Mouse (Mus musculus): ENCODE results near the gene Mageb16.

Mageb16 gene

DNA sequence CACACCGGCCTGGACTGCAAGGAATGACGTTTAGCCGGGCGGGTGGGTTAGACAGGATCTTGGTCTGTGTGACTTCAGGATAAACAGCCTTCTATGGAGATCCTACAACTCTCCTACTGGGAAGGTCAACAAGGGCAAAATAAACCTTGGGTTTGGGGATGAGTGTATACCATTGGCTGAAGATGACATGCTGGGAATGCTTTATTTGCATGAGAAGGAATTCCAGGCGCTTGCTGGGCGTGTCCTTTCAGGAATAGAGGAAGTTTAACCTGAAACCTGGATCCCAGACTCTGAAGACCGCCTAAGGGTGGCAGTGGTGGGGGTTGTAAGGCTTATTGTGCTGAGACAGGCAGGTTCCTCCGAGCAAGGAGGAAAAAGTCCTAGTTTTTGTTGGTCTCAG, at the start of gene Mageb16:
TSS of gene Mageb16 (minus strand) at position 25 of the 400 bp plus-strand sequence.
- no peak for DNase-seq (ENCODE audit: low read depth, low spot score)

DNA sequence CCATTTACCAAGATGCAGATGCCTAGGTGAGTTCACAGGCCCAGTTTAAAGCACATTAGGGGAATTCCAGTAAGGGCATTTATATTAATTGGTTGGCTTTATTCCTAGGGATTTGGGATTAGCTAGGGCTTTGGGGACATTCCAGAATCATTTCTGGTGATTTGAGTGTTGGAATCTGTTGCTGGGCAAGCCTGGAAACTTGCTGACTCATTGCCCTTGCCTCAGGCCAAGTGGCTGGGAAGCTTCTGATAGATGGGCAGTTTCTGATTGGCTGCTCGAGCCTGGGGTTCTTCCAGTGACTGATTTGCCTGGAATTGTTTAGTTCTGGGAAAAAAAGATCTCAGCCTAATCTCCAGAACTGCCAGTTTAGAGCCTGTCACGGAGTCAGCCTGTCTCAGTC, 20.1 kb downstream of the Mageb16 start:
- no peak for DNase-seq (ENCODE audit: low read depth, low spot score)
- no peaks in the 10 kb centered on the region for H3K36me3 ChIP-seq (ENCODE audit: control insufficient read depth, insufficient read depth, low read length, poor library complexity, severe bottlenecking)
- no peaks in the 10 kb centered on the region for H3K27me3 ChIP-seq (ENCODE audit: control insufficient read depth, insufficient read depth, low read length, poor library complexity, severe bottlenecking)

More for the DNA sequence above, at the start of gene Mageb16:
- no peaks in the 10 kb centered on the region for H3K27me3 ChIP-seq (ENCODE audit: control insufficient read depth, insufficient read depth, low read length, poor library complexity, severe bottlenecking)
- H3K36me3 ChIP-seq (ENCODE audit: control insufficient read depth, insufficient read depth, low read length, poor library complexity, severe bottlenecking) = no peaks in the 10 kb centered on the region

DNA sequence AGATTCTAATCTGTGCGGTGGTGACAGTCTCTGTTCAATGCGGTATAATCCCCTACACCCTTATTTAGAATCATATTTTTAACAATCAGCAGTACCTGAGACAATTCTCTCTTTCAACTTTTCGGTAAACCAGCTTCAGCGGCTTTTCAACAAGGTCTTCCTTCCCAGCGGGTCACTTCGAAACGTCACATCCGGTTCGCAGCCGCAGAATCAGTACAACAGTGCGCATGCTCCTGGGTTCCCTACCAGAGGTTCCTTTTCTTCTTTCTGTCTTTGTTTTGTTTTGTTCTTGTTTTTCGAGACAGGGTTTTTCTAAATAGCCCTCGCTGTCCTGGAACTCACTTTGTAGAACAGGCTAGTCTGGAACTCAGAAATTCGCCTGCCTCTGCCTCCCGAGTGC, 35.8 kb downstream of the Mageb16 start:
- no peak for DNase-seq (ENCODE audit: low read depth, low spot score)
- no peaks in the 10 kb centered on the region for H3K36me3 ChIP-seq (ENCODE audit: control insufficient read depth, insufficient read depth, low read length, poor library complexity, severe bottlenecking)
- no peaks in the 10 kb centered on the region for H3K27me3 ChIP-seq (ENCODE audit: control insufficient read depth, insufficient read depth, low read length, poor library complexity, severe bottlenecking)

GRCm38 (mm10) chrX:79606462-79606861, 64.8 kb downstream of the Mageb16 start:
- H3K36me3 ChIP-seq (ENCODE audit: control insufficient read depth, insufficient read depth, low read length, poor library complexity, severe bottlenecking) = no peaks in the 10 kb centered on the region
- no peak for DNase-seq (ENCODE audit: low read depth, low spot score)

More at GRCm38 (mm10) chrX:79606462-79606861, 64.8 kb downstream of the Mageb16 start:
- H3K27me3 ChIP-seq (ENCODE audit: control insufficient read depth, insufficient read depth, low read length, poor library complexity, severe bottlenecking) = no peaks in the 10 kb centered on the region

All from splenic B cell, adult 2 months (primary cell).